Mouse (Mus musculus): ENCODE measurements around the gene Sirt5. TPM values are rescaled to one million over a fixed set of nuclear protein-coding genes. Genes with fewer than 3 reads are reported as not detected.

The Sirt5 gene
- polyA plus RNA-seq, 1 experiment from 2014 or later: 41.7 TPM

DNA sequence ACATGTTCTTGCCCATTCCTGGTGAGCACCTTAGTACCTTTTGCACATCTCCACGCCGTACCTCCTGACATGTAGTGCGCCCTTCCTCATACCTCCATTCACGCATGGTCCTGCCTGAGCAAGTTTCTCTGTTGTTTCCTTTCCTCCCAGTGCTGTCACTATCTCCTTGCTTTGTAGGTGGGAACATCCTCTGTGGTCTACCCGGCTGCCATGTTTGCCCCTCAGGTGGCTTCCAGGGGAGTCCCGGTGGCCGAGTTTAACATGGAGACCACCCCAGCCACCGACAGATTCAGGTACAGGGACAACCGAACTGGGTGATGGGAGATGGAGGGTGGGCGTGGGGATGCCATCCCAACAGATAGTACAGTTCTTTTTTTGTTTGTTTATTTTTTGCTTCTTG lies 20.0 kb downstream of the Sirt5 start:
- H3K36me3 ChIP-seq: peaks cover 19% of the 10 kb centered on the region
- no peaks in the 10 kb centered on the region for H3K27me3 ChIP-seq
- H3K9me3 ChIP-seq: no peaks in the 10 kb centered on the region
- H3K4me2 ChIP-seq (replicated peaks): no peak overlapping the region
- H3K4me1 ChIP-seq (replicated peaks): no peaks in the 10 kb centered on the region
- no peak for ATAC-seq
- H3K27ac ChIP-seq: no peak overlapping the region
- no peak overlapping the region for H3K4me3 ChIP-seq (replicated peaks)
- no peak overlapping the region for H3K9ac ChIP-seq (replicated peaks)
- WGBS: 96% methylated on average over 10 of the region's 10 CpGs

DNA sequence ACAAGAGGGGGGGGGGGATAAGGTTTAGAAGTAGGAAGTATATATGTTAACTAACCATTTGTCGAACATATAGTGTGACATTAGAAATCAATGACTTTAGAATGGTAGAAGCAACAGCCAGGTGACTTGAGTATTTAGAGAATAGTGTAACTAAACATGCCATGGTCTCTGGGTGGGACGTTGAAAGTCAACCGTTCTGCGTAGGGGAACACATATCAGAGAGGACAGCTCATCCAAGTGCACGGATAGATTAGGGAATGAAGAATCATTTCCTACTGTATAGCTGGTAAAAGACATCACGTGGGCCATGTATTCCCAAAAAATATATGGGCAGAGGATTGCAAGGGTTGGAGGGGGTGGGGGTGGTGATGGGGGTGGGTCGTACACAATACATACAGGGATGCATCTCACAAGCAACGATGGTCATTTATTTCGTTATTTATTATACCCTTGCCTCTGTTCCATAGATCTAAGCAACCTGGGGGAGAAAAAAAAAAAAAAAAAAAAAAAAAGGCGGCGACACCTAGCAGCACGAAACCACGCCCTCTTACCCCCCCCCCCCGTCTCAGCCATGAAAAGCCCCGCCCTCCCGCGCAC lies 32.5 kb downstream of the Sirt5 start:
- ATAC-seq: peak; percentile 78

DNA sequence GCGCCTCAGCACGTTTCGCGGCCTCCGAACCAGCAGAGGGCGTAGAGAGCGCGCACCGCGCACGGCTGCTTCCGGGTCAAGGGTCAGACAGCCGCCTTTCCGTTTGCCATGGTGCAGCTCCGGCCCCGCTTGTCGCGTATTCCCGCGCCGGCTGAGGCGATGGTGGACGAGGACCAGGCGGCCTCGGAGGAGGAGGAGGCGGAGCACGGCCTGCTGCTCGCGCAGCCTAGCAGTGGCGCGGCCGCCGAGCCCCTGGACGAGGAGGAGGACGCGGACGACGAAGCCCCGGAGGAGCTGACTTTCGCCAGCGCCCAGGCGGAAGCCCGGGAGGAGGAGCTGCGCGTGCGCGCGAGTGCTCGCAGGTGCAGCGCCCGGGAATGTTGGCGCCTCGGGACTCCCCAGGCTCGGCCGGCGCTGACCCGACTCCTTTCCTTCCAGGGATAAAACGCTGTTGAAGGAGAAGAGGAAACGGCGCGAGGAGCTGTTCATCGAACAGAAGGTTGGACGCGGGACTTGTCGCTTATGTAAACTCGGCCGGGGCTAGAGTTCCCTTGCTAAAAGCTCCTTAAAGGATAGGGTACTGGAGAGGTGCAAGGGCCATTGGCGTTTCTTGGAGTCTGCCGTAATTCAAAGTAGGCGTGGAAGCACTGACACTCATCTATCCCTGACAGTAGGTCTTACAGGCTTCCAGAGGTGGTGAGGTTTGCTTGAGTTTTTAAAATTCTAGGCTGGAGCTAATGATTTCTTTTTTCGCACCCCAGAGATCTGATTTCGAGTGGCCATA lies 33.2 kb downstream of the Sirt5 start, which contains the start of gene Nol7:
Nol7 (plus strand) TSS at position 94 of the 784 bp plus-strand sequence.
- peaks cover 41% of the 10 kb centered on the region for H3K36me3 ChIP-seq
- H3K4me2 ChIP-seq (replicated peaks): peak within 1 kb of the TSS; percentile 71
- ATAC-seq: peak; percentile 94
- peak within 1 kb of the TSS; percentile 97 for H3K27ac ChIP-seq
- no peaks in the 10 kb centered on the region for H3K27me3 ChIP-seq
- H3K4me1 ChIP-seq (replicated peaks): peaks cover 16% of the 10 kb centered on the region
- WGBS: 1% methylated on average over 69 of the region's 72 CpGs
- H3K9ac ChIP-seq (replicated peaks): peak within 1 kb of the TSS; percentile 94
- H3K4me3 ChIP-seq (replicated peaks): peak within 1 kb of the TSS; percentile 83
- no peaks in the 10 kb centered on the region for H3K9me3 ChIP-seq

More for the DNA sequence above, 32.5 kb downstream of the Sirt5 start:
- peak overlapping the region; percentile 97; the same call in 1 of the 2 replicates for H3K27ac ChIP-seq
- H3K4me2 ChIP-seq (replicated peaks): peak overlapping the region; percentile 71; the same call in 1 of the 2 replicates
- H3K36me3 ChIP-seq: peaks cover 38% of the 10 kb centered on the region
- peaks cover 16% of the 10 kb centered on the region for H3K4me1 ChIP-seq (replicated peaks)
- H3K4me3 ChIP-seq (replicated peaks): peak overlapping the region; percentile 83
- 44% methylated on average over 15 of the region's 17 CpGs for WGBS
- H3K9me3 ChIP-seq: no peaks in the 10 kb centered on the region
- H3K27me3 ChIP-seq: no peaks in the 10 kb centered on the region
- H3K9ac ChIP-seq (replicated peaks): no peak overlapping the region

DNA sequence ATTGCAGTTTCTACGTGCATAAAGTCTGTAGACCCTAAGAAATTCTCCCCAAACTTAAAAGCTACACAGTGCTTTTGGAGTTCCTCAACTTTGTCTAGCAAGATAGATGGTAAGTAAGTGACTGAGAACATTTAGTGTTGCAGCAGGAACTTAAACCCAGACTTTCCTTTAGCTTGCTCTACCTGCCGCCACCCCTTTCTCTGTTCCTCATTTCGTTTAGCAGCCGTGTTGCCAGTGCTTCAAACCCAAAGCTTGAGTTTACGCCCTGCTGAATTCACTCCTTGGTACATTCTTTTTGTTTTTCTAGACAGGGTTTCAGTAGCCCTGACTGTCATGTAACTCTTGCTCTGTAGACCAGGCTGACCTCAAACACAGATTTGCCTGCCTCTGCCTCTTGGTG lies 34.3 kb downstream of the Sirt5 start:
- Histone ChIP-seq H3K9ac (replicated peaks) (no peak overlapping the region; the same call in 1 of the 2 replicates), H3K27ac (no peak overlapping the region), H3K4me3 (replicated peaks) (peak overlapping the region; percentile 83; the same call in 1 of the 2 replicates), H3K9me3 (no peaks in the 10 kb centered on the region), H3K4me1 (replicated peaks) (peaks cover 16% of the 10 kb centered on the region), H3K27me3 (no peaks in the 10 kb centered on the region), H3K4me2 (replicated peaks) (peak overlapping the region; percentile 71), H3K36me3 (peaks cover 40% of the 10 kb centered on the region)
- WGBS: 88% methylated on average over 5 of the region's 5 CpGs
- ATAC-seq: no peak

DNA sequence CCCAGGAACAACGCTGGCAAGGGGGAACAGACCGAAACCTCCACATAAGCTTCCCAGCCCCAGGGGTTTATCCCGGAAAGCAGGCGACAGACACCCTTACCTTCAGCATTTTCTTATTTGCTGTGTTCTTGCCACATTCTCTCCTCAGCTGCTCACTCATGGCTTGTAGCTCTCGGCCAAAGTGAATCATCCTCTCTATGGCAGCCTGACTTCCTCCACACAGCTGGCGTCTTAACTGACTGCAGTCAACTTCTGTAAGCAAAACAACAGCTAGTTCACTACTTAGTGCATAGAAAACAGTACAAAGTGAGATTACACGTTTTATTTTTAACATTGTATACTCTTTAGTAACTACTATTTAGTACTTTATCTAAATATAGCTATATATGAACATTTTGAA lies 47.0 kb downstream of the Sirt5 start:
- H3K9me3 ChIP-seq: no peaks in the 10 kb centered on the region
- H3K36me3 ChIP-seq: peaks cover 58% of the 10 kb centered on the region
- no peak overlapping the region for H3K4me3 ChIP-seq (replicated peaks)
- no peaks in the 10 kb centered on the region for H3K4me1 ChIP-seq (replicated peaks)
- H3K9ac ChIP-seq (replicated peaks): no peak overlapping the region
- no peaks in the 10 kb centered on the region for H3K27me3 ChIP-seq
- 90% methylated on average over 7 of the region's 7 CpGs for WGBS
- no peak overlapping the region for H3K27ac ChIP-seq
- ATAC-seq: no peak
- H3K4me2 ChIP-seq (replicated peaks): no peak overlapping the region

DNA sequence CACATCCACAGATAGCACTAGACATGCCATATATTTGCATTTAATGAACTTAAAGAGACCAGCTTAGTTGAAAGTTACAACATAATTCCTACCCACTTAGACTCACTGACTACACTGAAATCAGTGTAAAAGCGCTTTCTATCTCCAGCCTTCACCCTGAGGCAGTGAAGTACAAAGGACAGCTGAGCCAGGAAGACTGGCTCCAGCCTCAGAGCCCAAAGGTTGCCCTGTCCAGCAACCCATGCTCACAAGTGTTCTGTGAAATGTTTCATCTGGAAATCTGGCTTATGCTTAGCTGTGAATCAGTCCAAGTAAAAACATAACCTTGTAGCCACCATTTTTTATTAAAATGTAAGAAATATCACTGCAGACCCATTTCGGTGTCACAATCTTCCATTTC lies 48.3 kb downstream of the Sirt5 start:
- no peak overlapping the region for H3K4me3 ChIP-seq (replicated peaks)
- ATAC-seq: no peak
- 97% methylated on average over 2 of the region's 2 CpGs for WGBS
- no peaks in the 10 kb centered on the region for H3K9me3 ChIP-seq
- no peak overlapping the region for H3K9ac ChIP-seq (replicated peaks)
- no peaks in the 10 kb centered on the region for H3K27me3 ChIP-seq
- H3K27ac ChIP-seq: no peak overlapping the region
- no peak overlapping the region for H3K4me2 ChIP-seq (replicated peaks)
- H3K4me1 ChIP-seq (replicated peaks): no peaks in the 10 kb centered on the region
- peaks cover 60% of the 10 kb centered on the region for H3K36me3 ChIP-seq

DNA sequence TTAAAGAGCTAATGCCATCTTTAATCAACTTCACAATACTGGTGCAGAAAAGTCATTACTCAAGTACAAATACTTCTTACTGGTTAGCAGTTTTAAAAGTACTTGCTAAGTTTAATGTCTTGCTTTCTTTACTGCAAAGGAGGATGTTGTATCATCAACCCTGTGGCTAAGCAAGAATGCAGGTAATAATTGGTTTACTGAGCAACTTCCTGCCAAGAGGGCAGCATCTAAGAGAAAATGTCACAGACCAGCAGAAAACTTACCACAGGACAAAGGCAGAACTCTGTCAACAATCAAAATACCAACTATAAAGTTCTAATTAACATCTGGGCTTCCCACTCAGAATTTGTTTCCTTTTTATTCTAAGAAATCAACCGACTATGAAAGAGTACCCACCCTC lies 50.0 kb downstream of the Sirt5 start:
- no peaks in the 10 kb centered on the region for H3K27me3 ChIP-seq
- ATAC-seq: no peak
- H3K27ac ChIP-seq: no peak overlapping the region
- H3K4me2 ChIP-seq (replicated peaks): no peak overlapping the region
- no peak overlapping the region for H3K9ac ChIP-seq (replicated peaks)
- H3K9me3 ChIP-seq: no peaks in the 10 kb centered on the region
- H3K4me1 ChIP-seq (replicated peaks): no peaks in the 10 kb centered on the region
- H3K4me3 ChIP-seq (replicated peaks): no peak overlapping the region
- peaks cover 75% of the 10 kb centered on the region for H3K36me3 ChIP-seq
- WGBS: 89% methylated on average over 1 of the region's 1 CpGs

DNA sequence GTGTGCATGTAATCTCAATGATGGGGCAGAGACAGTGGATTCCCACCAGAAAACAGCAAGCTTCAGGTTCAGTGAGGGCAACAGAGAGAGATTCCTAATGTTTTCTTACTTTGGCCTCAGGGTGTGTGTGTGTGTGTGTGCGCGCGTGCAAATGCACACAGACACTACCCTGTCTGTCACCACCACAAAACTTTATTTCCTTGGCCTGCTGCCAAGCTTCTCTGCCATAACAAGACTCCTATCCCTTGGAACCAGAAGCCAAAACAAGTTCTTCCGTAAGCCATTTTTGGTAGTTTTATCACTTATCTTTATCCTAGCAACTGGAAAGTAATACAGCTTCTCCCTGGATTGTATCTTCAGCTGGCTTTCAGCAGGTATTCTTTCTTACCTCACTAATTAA lies 63.1 kb downstream of the Sirt5 start:
- peaks cover 26% of the 10 kb centered on the region for H3K36me3 ChIP-seq
- no peaks in the 10 kb centered on the region for H3K27me3 ChIP-seq
- no peak overlapping the region for H3K9ac ChIP-seq (replicated peaks)
- no peaks in the 10 kb centered on the region for H3K9me3 ChIP-seq
- WGBS: 95% methylated on average over 4 of the region's 4 CpGs
- no peak overlapping the region for H3K27ac ChIP-seq
- H3K4me2 ChIP-seq (replicated peaks): no peak overlapping the region
- ATAC-seq: no peak
- no peak overlapping the region for H3K4me3 ChIP-seq (replicated peaks)
- no peaks in the 10 kb centered on the region for H3K4me1 ChIP-seq (replicated peaks)

DNA sequence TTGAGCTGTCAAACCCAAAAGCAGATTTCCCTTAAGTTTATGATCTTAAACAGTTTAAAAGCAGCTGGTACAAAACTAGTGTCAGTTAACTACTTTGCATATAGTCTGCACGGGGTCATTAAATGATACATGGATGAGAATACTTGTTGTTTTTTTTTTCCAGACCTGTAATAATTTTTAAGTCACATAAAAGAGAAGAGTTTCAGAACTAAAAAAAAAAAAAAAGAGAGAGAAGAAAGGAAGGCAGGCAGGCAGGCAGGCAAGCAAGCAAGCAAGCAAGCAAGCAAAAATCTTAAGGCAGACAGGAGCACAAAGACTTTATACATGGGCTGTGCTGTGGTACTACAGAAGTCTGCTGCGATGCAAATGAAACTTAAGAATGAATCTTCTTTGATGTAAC lies 68.1 kb downstream of the Sirt5 start:
- Histone ChIP-seq H3K4me1 (replicated peaks) (no peaks in the 10 kb centered on the region), H3K4me3 (replicated peaks) (no peak overlapping the region), H3K36me3 (peaks cover 15% of the 10 kb centered on the region), H3K9ac (replicated peaks) (no peak overlapping the region), H3K27ac (no peak overlapping the region), H3K4me2 (replicated peaks) (no peak overlapping the region), H3K9me3 (0 out of 2 replicates have a peak, but pooled peaks cover 3% of the 10 kb centered on the region), H3K27me3 (no peaks in the 10 kb centered on the region)
- no peak for ATAC-seq
- 91% methylated on average over 2 of the region's 2 CpGs for WGBS

DNA sequence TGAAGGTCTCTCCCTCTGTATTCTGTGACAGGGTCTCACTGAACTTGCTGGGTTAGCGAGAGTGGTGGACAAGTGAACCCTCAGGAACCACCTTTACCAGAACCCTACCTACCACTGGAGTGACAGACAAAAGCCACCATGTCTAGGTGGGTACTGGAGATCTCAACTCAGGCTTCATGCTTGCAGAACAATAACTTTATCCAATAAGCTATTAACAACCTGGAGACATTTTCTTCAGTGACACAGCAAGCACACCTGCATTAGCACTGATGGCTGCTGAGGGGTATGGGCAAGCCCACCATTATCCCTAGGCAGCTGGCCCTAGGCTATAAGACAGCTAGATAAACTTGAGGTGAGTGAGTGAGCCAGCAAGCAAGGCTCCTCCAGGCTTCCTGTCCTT lies 75.1 kb downstream of the Sirt5 start:
- Histone ChIP-seq H3K36me3 (no peaks in the 10 kb centered on the region), H3K9ac (replicated peaks) (no peak overlapping the region), H3K27ac (no peak overlapping the region), H3K9me3 (0 out of 2 replicates have a peak, but pooled peaks cover 3% of the 10 kb centered on the region), H3K27me3 (no peaks in the 10 kb centered on the region), H3K4me3 (replicated peaks) (no peak overlapping the region), H3K4me1 (replicated peaks) (no peaks in the 10 kb centered on the region), H3K4me2 (replicated peaks) (no peak overlapping the region)
- 96% methylated on average over 1 of the region's 1 CpGs for WGBS
- ATAC-seq: no peak

DNA sequence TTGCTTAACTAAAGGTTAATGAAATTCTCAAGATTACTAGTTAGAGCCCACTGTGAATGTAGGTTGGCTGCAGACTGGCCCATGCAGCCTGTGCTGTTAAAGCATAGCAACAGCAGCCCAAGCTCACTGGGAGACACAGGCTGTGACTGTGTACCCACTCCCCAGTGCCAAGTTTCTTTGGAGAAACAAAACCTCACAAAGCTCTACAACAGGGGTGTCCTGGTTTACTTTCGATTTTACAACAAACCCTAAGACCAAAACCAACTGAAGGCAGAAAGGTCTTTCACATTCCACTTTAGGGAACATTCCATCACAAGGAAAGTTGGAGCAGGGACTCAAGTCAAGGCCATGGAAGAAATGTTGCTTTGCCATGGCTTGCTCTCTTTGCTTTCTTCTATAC lies 77.3 kb downstream of the Sirt5 start:
- Histone ChIP-seq H3K27me3 (no peaks in the 10 kb centered on the region), H3K9ac (replicated peaks) (no peak overlapping the region), H3K36me3 (no peaks in the 10 kb centered on the region), H3K27ac (no peak overlapping the region), H3K9me3 (0 out of 2 replicates have a peak, but pooled peaks cover 2% of the 10 kb centered on the region), H3K4me2 (replicated peaks) (no peak overlapping the region), H3K4me3 (replicated peaks) (no peak overlapping the region), H3K4me1 (replicated peaks) (peaks cover 9% of the 10 kb centered on the region)
- no peak for ATAC-seq
- 100% methylated on average over 1 of the region's 1 CpGs for WGBS

DNA sequence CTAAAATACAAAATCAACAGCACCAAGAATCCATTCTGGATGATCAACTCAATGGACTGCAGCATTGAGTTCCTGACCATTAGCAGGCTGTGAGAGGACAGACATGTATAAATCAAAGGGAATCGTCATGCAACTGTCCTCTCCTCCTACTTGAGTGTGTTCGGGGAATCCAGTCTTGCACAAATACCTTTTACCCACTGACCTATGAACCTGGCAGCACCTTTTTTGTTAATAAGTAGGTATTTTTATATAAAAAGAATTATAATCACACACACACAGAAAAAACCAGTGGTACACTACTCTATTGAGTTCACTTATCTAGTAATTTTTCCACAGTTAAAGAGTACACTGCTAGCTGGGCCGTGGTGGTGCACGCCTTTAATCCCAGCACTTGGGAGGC lies 78.4 kb downstream of the Sirt5 start:
- no peaks in the 10 kb centered on the region for H3K36me3 ChIP-seq
- H3K27me3 ChIP-seq: no peaks in the 10 kb centered on the region
- H3K27ac ChIP-seq: no peak overlapping the region
- H3K9ac ChIP-seq (replicated peaks): no peak overlapping the region
- H3K9me3 ChIP-seq: no peaks in the 10 kb centered on the region
- no peak overlapping the region for H3K4me3 ChIP-seq (replicated peaks)
- 94% methylated on average over 4 of the region's 4 CpGs for WGBS
- ATAC-seq: no peak
- peaks cover 12% of the 10 kb centered on the region for H3K4me1 ChIP-seq (replicated peaks)
- H3K4me2 ChIP-seq (replicated peaks): no peak overlapping the region

Data from midbrain, embryonic 13.5 days (tissue).